Mouse (Mus musculus) ovary, postnatal 36 days (tissue): ENCODE measurements around the gene Filip1.
"Not testable (repeated sequence)": the region's sequence is repeated elsewhere in the genome, so short reads cannot be mapped to it uniquely, and the experiment has no call there.

Experiments
- DNase-seq: peaks from one replicate; pipeline ENCODE4 v3.0.0; 2022; ENCODE audit warnings: low spot score, mixed read lengths

The Filip1 gene

DNA sequence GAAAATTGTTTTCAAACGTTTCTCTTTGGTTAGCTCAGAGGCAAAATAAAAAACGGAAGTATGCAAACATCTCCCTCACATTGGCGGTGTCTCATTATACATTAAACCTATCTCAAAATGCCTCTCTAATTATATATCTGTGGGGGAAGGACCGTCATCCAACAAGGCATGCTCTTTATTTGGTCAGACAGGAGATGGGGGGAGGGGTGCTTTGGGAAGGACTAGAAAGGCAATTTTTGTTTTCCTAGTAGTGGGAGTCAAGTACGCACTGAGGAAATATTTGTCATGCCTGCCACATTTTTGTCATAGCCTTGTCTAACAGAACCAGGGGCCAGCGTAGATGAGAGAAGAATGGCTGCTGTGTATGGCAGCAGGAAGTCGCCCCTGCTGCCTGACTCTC is at the start of gene Filip1:
Gene Filip1, minus strand, starts transcription at position 101 of the 400 bp plus-strand sequence.
- no peak for DNase-seq

DNA sequence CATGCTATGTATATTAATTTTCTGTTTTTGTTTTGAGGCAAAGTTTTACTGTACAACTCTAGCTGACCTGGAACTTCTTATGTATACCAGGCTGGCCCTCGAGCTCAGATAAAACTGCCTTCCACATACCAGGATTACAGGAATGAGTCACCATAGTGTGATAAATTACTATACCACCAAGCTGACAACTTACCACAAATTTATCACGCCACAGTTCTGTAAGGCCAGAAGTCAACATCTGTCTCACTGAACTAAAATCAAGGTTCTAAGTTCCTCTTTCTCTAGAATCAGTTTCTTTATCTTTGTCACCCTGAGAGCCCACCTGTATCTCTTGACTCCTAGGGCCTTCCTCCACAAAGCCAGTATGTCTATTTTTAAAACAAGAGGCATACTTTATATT is 45.0 kb upstream of the Filip1 start:
- DNase-seq, result no peak

DNA sequence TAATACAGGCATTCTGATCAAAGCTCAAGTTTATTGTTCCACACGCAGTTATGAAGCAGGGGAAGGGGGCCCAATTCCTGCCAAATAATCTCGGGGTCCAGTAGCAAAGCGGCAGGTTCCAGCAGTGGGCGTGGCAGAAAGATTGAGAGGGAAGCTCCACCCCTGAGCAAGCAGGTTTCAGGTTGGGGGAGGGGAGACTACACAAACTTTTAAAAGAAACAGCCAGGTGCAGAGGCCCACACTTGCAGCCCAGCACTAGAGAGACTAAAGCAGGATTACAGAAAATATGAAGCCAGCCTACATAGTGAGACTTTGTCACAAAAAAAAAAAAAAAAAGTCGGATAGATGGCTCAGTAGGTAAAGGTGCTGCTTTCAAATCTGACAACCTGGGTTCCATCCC is 40.3 kb upstream of the Filip1 start:
- DNase-seq, result no peak

DNA sequence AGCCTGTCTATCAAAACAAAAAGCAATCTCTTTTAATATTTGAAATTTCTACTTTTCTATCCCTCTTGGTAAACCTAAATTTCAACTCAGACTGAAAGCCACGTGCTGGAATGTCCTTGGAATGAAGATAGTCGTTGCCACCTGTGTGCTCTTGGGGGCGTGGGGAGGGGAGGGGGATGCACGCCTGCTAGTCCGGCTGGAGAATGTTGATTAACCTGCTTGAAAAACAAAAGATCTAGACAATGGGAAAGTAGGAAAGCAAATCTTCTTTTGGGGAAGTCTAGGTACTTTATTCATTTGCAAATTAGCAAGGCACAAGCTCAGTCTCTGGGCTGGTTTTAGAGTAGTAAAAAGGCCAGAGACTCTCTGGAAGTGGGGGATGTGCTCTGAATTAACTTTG is 36.6 kb upstream of the Filip1 start:
- not testable (repeated sequence) for DNase-seq

DNA sequence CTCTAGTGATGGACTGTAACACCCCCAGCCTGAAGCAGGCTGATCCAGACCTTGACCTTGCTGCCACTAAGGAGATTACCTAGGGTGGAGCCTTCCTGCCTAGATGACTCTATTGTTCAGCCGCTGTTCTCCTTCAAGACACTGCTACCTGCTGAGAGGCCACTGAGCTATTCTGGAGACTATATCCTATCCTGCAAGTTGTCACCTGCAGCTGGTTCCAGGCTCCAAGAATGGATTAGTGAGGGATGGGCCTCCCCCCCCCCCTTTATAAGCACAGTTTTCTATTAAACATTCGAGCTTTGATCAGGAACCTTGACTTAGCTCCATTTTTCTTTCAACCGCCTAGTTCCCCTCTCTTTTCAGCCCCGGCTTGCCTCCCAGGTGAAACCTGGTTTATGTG is 31.6 kb upstream of the Filip1 start:
- DNase-seq, result not testable (repeated sequence)

DNA sequence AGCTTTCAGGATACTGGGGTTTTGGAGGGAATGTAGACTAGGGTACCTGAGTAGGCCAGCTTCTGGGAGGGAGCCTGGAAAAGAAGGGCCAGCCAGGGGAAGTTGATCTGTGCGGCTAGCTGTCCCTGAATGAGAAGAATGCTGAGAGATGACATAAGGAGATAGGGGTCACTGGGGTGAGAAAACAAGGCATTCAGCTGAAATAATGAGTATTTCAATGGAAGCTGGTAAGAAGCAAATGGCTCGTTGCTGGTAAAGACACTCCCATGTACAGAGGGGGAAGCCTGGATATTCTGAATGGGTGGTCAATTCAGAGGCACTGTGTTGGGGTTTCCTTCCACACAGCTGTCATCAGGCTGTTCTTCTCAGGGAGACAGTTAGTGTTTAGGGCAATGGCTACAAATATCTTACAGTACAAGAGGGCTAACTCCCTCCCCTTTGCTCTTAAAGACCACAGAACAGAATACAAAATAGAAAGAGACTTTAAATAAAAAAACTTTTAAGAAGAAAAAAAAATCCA is 26.7 kb upstream of the Filip1 start:
- DNase-seq, result no peak

DNA sequence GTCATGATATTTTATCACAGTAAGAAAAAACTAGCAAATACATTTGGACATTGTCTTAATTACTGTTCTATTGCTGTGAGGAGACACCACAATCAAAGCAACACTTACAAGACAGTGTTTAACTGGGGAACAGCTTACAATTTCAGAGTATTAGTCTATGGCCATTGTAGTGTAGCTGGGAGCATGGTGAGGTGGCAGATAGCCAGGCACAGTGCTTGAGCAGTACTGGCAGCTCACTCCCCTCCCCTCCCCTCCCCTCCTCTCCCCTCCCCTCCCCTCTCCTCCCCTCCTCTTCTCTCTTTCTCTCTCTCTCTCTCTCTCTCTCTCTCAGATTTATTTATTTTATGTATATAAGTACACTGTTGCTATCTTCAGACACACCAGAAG is 25.3 kb upstream of the Filip1 start:
- DNase-seq, result no peak

DNA sequence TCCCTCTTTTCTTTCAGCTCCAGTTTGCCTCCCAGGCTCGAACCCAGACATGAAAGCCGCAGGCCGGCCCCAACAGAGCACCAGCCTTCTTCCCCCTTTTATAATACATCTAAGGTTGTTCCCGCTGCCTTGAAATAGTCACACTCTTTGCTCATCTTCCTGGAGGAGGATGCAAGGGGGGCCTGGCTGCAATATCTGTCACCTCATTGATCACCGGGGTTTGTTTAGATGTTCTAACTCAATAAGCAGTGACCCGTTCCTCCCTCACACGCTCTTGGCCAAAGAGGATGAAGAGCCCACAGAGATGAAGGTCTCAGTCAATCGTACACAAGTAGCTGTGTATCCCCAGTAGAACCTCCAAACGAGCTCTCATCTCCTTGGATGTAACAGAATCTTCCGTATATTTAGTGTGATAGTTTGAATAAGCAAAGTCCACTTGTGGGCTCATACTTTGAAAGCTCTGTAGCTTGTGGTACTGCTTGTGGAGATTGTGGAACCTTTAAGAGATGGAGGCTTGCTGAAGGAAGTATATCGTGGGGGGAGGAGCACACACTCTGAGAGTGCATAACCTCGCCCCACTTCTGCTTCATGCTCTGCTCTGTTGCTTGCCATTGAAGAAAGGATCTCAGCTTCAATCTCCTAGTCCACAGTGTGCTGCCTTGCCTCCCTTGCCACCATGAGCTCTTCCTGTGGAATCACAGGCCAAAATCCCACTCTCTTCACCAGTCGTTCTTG is 24.8 kb upstream of the Filip1 start:
- DNase-seq, result no peak

DNA sequence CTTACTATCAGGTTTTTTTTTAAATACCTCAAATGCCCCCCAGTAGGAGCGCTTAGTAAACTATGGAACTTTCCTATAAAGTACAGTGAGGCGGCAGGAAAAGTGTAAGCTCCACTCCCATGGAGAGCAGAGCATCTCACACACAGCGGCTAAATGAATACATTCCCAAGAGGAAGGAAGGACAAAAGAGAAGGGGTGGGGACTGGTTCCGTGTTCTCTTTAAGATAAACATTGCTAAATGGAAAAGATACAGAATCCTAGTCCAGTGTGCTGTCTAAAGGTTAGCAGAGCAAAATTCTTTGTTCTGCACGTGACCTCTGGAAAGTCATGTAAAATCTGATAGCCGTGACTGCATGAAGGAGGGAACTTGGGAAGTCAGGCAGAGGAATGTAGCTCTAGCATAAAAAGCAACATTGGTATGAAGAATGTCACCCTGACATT is 13.9 kb upstream of the Filip1 start:
- DNase-seq, result no peak

DNA sequence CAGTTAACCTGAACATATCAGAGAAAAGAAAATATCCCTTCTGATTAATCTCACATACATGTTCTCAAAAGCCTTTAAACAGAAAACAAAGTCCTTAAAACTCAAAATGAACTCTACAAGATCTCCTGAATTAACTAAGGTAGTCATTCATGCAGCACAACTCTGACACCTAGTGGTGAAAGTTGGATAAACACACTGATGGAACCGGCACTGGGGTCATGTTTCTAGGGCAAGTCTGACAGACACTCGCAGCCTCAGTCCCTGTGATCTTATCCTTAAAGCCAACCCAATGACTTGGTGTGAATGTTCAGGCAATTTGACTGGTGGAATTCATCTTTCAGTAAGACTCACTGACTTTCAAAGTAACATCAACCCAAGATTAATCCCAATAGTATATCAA is 13.4 kb upstream of the Filip1 start:
- peak; percentile 28 for DNase-seq

DNA sequence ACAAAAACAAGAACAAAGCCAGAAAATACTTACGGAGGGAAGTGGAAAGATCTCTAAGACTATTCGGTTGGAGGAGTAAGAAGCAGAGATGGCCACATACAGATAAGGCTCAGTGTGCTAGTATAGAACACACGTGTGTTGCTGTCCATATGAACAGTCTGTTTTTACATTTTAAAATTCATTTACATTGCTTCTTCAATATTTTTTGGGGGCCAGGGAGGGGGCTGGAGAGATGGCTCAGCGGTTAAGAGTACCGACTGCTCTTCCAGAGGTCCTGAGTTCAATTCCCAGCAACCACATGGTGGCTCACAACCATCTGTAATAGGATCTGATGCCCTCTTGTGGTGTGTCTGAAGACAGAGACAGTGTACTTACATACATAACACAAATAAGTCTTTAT is 12.7 kb upstream of the Filip1 start:
- DNase-seq, result not testable (repeated sequence)

DNA sequence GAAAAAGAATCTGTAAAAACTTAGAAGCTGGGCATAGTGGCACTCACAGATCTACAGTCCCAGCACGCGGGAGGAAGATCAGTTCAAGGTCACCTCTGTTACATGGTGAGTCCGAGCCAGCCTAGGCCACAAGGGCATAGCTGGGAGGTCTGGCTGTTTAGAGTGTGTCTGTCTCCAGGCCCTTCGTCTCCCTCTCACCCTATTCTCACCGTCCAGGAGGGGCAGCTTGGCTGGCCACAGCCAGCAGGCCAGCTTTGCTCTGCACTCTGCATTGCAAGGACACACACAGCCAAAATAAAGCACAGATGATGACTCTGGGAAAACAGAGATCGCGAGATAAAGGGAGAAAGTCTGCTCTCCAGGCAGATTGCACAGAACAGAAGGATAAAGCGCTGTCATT is 10.2 kb upstream of the Filip1 start:
- DNase-seq, result peak; percentile 48

DNA sequence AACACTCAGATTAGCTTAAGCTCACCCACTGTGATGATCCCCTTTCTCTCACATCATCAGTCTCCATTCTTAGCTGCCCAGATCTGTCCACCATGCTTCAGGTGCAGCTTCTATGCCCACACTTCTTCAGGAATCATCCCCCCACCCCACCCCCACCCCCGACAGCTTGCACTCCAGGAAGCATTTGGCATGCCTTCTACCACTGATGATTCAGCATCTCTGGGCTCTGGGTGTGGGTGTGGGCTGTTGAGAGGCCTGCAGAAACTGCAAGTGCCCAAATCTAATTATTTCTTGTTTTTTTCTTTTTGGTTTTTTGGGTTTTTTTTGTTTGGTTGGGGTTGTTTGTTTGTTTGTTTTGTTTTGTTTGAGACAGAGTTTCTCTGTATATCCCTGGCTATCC is 9.0 kb upstream of the Filip1 start:
- no peak for DNase-seq

DNA sequence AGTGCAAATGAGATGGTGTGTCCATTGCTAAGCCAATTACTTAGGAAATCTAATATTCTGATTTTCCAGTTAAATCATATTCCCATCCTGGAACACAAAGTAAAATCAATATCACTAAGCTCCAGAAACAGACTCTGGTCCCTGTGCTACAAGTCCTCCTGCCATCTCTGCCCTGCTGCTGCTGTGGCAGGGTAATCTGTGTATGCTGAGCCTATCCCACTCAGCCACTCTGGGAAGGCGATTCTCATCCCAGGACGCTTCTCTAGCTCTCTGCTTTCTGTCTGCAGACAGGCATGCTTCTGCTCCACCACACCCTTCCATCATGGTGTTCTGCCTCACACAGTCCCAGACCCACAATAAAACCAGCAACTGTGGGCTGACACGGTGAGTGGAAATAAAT is 7.8 kb upstream of the Filip1 start:
- DNase-seq, result no peak

DNA sequence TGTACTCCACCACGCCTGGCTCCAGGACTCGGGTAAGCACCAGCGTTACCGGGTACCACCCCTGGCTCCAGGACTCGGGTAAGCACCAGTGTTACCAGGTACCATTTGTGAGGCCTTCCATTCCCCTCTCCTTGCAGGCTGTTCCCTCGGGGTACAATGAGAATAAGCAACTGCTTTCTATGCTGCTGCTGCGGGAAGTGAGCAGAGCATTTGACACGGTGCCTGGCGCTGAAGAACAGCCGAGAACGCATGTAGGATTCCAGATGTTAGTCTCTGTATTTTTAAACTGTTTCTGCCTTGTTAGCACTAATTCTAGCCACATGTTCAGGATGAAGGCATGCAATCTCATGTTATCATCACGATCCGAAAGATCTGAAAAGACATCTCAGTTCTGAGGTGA is 635 bp downstream of the Filip1 start:
- no peak for DNase-seq

DNA sequence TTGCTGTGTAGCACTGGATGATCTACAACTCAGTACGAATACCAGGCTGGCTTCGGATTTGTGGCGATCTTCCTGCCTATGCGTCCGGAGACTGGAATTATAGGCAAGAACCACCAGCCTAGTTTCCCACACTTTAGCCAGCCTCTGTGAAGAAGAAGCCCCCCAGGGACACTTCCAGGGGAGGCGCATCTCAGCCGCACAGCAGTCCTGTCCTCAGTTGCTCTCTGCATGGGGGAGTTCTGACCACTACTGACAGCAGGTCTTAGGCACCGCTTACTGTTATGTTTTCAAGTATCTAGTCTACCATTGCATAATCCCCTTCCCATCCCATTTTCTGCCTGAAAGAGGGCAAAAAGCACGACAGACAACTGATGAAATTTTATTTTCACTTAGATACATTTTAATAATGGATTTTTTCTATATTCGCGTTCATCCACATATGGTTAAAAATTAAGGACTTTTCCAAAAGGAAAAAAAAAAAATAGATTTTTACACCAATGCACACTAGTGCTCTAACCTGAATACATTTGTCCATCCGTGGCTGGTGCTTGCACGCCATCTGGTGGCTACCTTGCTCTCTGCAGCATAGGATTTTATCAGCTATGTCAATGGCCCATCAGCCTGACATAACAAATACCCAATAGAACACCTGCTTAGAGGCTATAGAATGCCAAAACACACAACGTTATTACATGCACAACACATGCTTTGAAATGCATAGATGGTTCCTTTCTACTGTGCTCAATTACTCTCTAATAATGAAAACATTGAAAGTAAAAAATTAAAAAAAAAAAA is 10.1 kb downstream of the Filip1 start:
- DNase-seq, result peak; percentile 77

DNA sequence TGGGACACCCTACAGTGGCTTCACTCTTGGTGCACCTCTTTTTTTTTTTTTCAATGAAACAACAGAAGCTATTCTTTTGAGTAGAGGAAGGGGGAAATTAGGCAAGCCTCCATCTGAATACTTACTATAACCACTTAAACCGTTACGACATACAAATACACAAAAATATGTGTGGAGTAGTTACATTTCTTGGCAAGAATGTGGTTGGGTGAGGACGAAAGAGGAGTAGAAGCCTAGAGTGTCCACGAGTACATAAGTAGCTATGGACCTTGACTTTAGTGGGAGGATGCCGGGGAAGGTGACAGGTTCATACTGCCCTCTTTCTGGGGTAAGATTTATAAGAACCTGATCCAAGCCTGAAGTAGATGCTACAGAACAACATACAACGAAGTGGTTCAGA is 15.4 kb downstream of the Filip1 start:
- DNase-seq, result no peak

DNA sequence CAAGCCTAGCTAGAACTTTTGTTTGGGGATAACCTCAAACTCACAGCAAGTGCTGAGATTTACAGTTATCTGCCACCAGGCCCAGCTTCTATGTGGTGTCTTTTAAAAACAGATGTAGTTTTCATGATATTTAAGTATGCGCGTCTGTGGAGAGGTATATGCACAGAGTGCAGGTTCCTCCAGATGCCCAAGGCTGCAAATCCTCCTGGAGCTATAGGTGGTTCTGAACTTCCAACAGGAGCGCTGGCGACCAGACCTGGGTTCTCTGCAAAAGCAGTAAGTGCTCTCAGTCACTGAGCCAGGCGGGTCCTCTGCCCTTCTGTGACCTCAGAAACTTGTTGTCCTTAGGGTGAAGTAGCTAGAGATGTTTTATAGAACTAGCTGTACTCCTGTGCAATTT is 18.4 kb downstream of the Filip1 start:
- DNase-seq, result no peak

DNA sequence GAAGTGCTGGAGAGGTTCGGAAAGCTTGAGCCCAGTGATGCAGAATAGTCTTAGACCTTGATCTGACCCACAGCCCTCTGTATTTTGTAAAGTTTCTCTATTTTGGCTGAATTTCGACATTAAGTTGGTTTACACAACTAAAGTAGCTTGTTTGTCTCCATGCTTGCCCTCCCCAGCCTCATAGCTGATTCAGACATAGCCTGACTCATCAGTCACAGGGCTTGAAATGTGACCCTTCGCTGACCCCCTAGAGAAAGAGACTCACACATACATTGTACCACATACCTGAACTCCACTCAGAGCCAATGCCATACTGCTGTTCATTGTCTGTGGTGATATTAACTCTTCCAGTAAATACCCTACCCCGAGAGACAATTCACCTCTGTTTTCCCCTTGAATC is 19.6 kb downstream of the Filip1 start:
- no peak for DNase-seq

DNA sequence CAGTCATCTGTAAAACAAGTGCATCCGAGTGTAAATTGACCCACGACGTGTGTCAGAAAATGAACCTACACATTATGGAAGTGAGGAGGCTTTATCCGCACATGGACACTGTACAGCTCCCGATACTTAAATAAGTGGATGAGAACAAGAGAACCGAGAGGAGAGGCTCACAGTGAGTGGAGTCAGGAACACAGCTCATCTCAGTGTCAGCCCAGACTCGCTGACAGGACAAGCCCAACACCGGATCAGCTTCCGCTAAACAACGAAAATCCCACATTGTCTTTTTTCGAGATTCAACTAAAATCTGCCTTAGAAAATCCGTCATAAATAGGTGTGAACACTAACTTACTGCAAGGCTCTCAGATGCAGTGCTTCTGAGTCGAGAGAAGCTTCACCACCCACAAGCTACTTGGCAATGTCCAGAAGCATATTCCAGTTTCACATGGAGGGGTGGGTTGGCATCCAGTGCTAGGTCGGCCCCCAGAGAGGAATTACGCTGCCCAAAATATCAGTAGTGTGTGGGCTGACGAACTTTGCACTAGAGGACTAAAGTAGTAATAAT is 22.1 kb downstream of the Filip1 start:
- no peak for DNase-seq

DNA sequence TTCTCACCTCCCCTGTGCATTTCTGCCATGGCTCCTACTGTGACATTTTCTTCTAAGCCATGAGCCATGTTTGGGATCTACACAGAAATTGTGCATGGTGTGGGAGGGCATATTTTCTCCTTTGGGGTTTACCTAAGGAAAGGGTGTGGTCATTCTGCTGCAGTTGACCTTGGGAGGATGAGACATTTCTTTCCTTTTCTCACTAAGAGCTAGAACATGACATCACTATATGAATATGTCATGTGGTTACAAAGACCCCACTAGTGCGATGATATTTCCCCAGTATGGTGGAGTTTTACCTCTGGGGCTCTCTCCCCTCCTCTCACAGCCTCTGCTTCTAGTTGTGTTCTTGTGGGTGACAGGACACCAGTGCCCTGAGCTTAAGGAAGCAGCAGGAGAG is 22.9 kb downstream of the Filip1 start:
- DNase-seq, result no peak

DNA sequence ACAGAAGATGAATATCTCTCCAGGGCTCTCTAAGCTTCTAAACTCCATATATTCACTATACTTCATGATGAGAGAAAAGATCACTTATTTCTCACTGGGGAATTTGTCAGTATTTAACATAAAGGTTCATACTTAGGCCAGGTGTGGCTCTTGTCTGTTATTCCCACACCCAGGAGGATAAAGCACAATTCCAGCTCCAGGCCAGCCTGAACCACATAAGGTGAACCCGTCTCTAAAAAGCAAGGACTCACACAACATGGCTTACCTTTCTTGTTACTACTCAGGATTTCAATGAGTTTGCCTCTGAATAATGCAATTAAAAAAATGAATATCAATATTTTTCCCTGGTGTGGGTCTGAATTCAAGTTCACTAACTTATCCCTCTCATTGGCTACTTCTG is 23.6 kb downstream of the Filip1 start:
- no peak for DNase-seq

DNA sequence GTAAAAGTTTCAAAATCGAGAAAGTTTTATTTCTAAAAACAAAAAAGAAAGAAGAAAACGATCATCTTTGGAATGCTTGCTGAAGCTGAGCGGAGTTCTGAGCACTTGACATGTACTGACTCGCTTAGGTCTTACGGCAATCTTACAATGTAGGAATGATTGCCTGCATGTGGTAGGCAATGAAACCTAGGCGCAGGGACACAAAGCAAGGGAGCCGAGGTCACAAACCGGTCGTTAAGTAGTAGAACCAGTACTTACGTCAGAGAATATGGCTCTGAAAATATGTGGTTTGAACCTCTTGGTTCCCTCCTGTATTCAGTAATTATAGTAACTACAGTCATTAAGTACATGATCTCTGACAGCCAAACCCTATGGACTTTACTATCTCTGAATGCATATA is 29.4 kb downstream of the Filip1 start:
- DNase-seq, result no peak
